Mouse (Mus musculus): ENCODE measurements around the gene Rflna. TPM values are rescaled to one million over a fixed set of nuclear protein-coding genes. Genes with fewer than 3 reads are reported as not detected.

Gene Rflna
- polyA plus RNA-seq, 1 experiment from 2014 or later = 11.8 TPM

DNA sequence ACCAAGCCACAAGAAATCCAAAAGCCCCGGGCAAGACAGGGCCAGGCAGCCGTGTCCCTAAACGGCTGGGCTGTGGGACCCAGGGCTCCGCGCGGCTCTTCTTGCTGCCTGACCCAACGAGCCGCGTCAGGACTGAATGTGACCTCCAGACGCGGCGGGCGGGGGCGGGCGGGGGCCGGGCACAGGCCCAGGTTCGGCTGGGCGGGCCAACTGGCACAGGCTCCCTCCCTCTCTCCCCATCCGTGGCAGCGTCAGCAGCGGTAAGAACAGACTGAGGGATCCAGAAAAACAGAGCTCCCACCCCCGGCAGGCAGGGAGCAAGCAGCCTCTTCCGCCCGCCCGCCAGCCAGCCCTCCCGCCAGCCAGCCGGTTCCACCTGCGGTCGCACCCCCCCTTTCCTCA, 55.2 kb downstream of the Rflna start:
- DNase-seq (ENCODE audit: low spot score) = peak; percentile 64
- 0 out of 2 replicates have a peak overlapping the region, but pooled peaks have one; percentile 49 for H3K27ac ChIP-seq (replicated peaks; ENCODE audit: low read depth, low read length)
- WGBS = 1% methylated on average over 29 of the region's 29 CpGs
- no peaks in the 10 kb centered on the region for H3K27me3 ChIP-seq (ENCODE audit: control insufficient read depth, insufficient read depth, low read length)
- peak overlapping the region; percentile 53 for H3K9ac ChIP-seq (ENCODE audit: low read length)
- peak overlapping the region; percentile 60 for H3K4me2 ChIP-seq (ENCODE audit: low read depth, severe bottlenecking)
- no peak for ATAC-seq (ENCODE audit: insufficient number of reproducible peaks, low FRiP score, low TSS enrichment, low read depth)
- H3K9me3 ChIP-seq (ENCODE audit: control insufficient read depth, low read length) = no peaks in the 10 kb centered on the region
- peaks cover 4% of the 10 kb centered on the region; the same call in 1 of the 2 replicates for H3K36me3 ChIP-seq (ENCODE audit: control insufficient read depth, insufficient read depth, low read length)
- H3K4me3 ChIP-seq (ENCODE audit: low read depth, low read length) = peak overlapping the region; percentile 21
- peaks cover 55% of the 10 kb centered on the region for H3K4me1 ChIP-seq (ENCODE audit: control insufficient read depth, insufficient read depth, low read length)

Other genes with a start within 250 kb of the Rflna start
- 7.2 and 9.5 TPM in 2 replicates for gene Ccdc92, start 140.8 kb upstream of the Rflna start, polyA plus RNA-seq (2014; fragmentation: Nextera tagmentation; extraction: Ambion mirVana)
- 132 and 137 TPM in 2 replicates for gene Zfp664, start 140.5 kb upstream of the Rflna start, polyA plus RNA-seq (2014; fragmentation: Nextera tagmentation; extraction: Ambion mirVana)
- gene Ncor2, start 176.0 kb downstream of the Rflna start, polyA plus RNA-seq (2014; fragmentation: Nextera tagmentation; extraction: Ambion mirVana) = 23.6 and 24.3 TPM in 2 replicates

Data from limb, embryonic 11.5 days (tissue).